Mouse (Mus musculus) liver, postnatal 0 days (tissue): ENCODE measurements around the gene Keap1.

Source experiments
- CTCF ChIP-seq: sonication (generic); IDR thresholded peaks from 2 replicates; pipeline ENCODE4 v1.5.1; 2016; ENCODE audit warnings: antibody characterized with exemption, low read depth
- EP300 ChIP-seq: IDR thresholded peaks from 2 replicates; pipeline ENCODE4 v1.6.1; 2016; ENCODE audit warnings: antibody characterized with exemption, low read depth, mild to moderate bottlenecking

- TF ChIP-seq CTCF: peak; percentile 100
- no peak for TF ChIP-seq EP300
These were observed 2.2 kb upstream of the Keap1 start for GRCm38 (mm10) chr9:21241343-21241742.
